Mouse (Mus musculus) layer of hippocampus, adult 9-10 months (tissue): ENCODE data around the gene Epop.

Experiments used
- DNase-seq: peaks from one replicate; pipeline ENCODE4 v3.0.0; 2022; ENCODE audit warnings: low spot score

Gene Epop

DNA sequence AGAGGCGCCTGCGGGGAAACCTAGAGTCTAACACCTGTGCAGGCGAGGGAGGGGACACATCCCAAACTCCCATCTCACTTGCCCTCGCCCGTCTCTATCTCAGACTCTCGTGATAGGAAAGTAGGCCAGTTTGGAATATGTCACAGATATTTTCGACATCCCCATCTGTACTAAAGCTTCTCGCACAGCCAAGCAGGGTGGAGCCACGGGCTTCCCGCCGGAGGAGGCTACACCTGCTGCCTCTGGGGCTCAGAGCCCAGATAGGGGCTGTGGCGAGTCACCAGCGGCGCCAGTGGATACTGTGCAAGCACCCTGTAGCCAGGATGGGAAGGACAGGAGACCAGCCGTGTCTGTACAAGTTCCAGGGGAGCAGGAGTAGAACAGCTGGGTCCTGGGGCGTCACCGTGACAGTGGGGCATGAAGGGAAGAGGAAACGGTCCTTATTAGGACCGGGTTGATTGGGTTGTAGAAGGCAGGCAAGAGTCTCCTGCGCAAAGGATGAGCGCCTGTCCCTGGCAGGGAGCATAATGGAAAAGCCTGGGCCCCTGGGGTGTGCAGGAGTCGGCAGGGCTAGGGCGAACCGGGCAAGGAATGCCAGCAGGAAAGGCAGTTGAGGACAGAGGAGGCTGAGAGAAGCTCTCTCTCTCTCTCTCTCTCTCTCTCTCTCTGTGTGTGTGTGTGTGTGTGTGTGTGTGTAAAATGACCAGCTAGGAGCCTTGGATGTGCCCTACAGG lies 39.1 kb downstream of the Epop start:
- DNase-seq: no peak

- no peak for DNase-seq
These were observed 40.3 kb downstream of the Epop start for GRCm38 (mm10) chr11:97589216-97589615.

DNA sequence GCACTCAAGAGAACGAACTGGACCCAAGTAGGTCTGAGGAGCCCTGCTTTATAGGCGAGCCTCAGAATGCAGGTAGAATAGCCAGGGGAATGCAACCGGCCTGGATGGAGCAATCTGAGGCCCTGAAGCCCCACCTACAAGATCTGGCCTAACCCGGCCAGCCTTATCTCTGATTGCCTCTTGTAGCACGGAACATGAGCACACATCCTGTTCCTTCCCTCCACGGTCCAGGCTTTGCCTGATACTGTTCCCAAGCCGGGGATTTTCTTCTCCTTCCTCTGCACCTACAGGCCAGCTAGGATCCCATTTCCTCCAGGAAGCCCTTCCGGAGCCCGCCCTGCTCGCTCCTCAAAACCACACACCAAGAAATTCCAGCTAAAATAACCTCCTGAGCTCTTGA lies 43.6 kb downstream of the Epop start:
- DNase-seq: no peak

GRCm38 (mm10) chr11:97584476-97584875 lies 45.0 kb downstream of the Epop start:
- DNase-seq: no peak

DNA sequence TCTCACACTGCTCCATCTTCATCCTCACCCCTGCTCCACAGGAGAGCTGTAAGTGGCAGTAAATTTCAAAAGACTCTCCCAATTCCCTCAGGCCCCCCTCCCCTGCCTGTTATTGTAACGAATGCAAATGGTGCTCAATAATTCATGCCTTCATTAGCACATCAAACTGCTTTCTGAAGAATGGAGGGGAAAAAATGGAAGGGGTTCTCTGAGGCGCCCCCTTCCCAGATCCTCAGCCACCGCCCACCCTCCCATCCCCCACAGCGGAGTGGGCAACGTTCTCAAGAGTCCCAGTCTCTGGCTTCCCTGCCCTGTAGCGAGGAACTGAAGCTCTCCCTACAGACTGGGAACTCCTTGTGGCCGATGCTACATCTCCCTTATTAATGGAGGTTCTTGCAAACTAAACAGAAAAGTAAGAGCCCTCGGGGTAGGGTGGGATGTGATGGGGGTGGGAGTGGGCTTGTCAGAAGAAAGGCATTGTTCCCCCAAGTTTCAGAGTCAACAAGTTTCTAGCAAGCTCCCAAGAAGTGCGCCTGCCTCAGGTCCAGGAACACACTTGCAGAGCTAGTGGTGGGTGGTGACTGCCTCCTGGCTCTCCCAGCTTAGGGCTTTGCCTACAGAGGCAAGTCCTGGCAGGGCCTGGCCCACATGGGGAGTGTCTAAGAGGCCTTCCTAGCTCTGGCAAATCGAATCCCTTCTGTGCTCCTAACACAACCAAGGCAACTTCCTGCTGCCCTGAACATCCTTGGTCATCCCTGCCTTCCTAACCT lies 50.2 kb downstream of the Epop start:
- no peak for DNase-seq

GRCm38 (mm10) chr11:97578286-97578685 lies 51.2 kb downstream of the Epop start:
- no peak for DNase-seq
